Comparison of ENCODE assay signal across 18 mouse cellular contexts in genomic region chr13:97299877-97300873, GRCm38 (mm10). TPM values are rescaled to one million over a fixed set of nuclear protein-coding genes. Genes with fewer than 3 reads are reported as not detected.
A peak's percentile ranks its signal among the peaks of the same experiment; 100 is the strongest.
DNase-seq lines count a peak whose midpoint lies in the region; ATAC-seq and TF ChIP-seq lines count a peak whose summit lies in the region.
"Had no signal": no experiment of that assay in that cellular context is flagged by ENCODE, and none has a peak within 500 bp of the region (broad histone marks: within the 10 kb centered on the region; RNA-seq: fewer than 3 reads in every experiment).

No protein-coding gene starts in this region.

- ATAC-seq in lung, embryonic 14.5 days (ENCODE audit: insufficient read depth) = peak; percentile 78
- ATAC-seq in liver, embryonic 15.5 days (ENCODE audit: insufficient read depth) = peak; percentile 78
- ATAC-seq in stomach, postnatal 0 days (ENCODE audit: low FRiP score, low TSS enrichment) = peak; percentile 90
- no peak for ATAC-seq in megakaryocyte-erythroid progenitor cell, adult 5-6 weeks (replicated peaks; ENCODE audit: low FRiP score, low TSS enrichment, poor library complexity, severe bottlenecking)
- ATAC-seq: inflammation-experienced regulatory T-cells, adult 6 months; midbrain, embryonic 15.5 days had no signal

- H3K27ac ChIP-seq in lung, embryonic 14.5 days (ENCODE audit: low read depth) = peak overlapping the region; percentile 84
- H3K27ac ChIP-seq in liver, embryonic 15.5 days (replicated peaks) = peak overlapping the region; percentile 81
- H3K27ac ChIP-seq in stomach, postnatal 0 days (replicated peaks) = peak overlapping the region; percentile 69
- H3K27ac ChIP-seq: limb, embryonic 15.5 days; midbrain, embryonic 15.5 days; neural tube, embryonic 13.5 days had no signal

- no peaks in the 10 kb centered on the region for H3K9me3 ChIP-seq in lung, embryonic 14.5 days (ENCODE audit: low read depth, low read length)
- no peaks in the 10 kb centered on the region for H3K9me3 ChIP-seq in liver, embryonic 15.5 days (replicated peaks)
- no peaks in the 10 kb centered on the region for H3K9me3 ChIP-seq in stomach, postnatal 0 days (ENCODE audit: control insufficient read depth, low read length)
- H3K9me3 ChIP-seq: limb, embryonic 15.5 days; midbrain, embryonic 15.5 days; neural tube, embryonic 13.5 days had no signal

- 0 out of 2 replicates have a peak, but pooled peaks cover 4% of the 10 kb centered on the region for H3K4me1 ChIP-seq in lung, embryonic 14.5 days (ENCODE audit: insufficient read depth)
- H3K4me1 ChIP-seq in liver, embryonic 15.5 days (replicated peaks) = 0 out of 2 replicates have a peak, but pooled peaks cover 7% of the 10 kb centered on the region
- H3K4me1 ChIP-seq in stomach, postnatal 0 days (replicated peaks; ENCODE audit: control insufficient read depth, insufficient read depth) = no peaks in the 10 kb centered on the region
- H3K4me1 ChIP-seq: limb, embryonic 15.5 days; midbrain, embryonic 15.5 days had no signal

- TF ChIP-seq CTCF in lung, embryonic 14.5 days (IDR thresholded peaks at IDR 0.05; ENCODE audit: low read depth) = no peak
- 0 out of 2 replicates have a peak, but pooled peaks have one; percentile 2 for TF ChIP-seq CTCF in stomach, postnatal 0 days (IDR thresholded peaks at IDR 0.05; ENCODE audit: low read depth)

- peak overlapping the region; percentile 29; the same call in 1 of the 2 replicates for H3K4me2 ChIP-seq in lung, embryonic 14.5 days
- no peak overlapping the region; the same call in 1 of the 2 replicates for H3K4me2 ChIP-seq in liver, embryonic 15.5 days
- H3K4me2 ChIP-seq in stomach, postnatal 0 days (replicated peaks; ENCODE audit: low read depth) = no peak overlapping the region
- H3K4me2 ChIP-seq: limb, embryonic 15.5 days; midbrain, embryonic 15.5 days; neural tube, embryonic 13.5 days had no signal

- peak; percentile 56 for DNase-seq in lung, embryonic 14.5 days
- no peak for DNase-seq in lung, postnatal 14 days
- DNase-seq in kidney, postnatal 14 days = peak; percentile 81
- DNase-seq in stomach, postnatal 0 days (ENCODE audit: low spot score) = peak; percentile 84
- no peak for DNase-seq in thymus, postnatal 36 days
- no peak for DNase-seq in adrenal gland, postnatal 36 days
- DNase-seq: cerebellum, adult 8-10 months; embryo, embryonic 11 days; heart, postnatal 14 days; retina, postnatal 1 day; thymus, postnatal 14 days had no signal

- H3K4me3 ChIP-seq in lung, embryonic 14.5 days (ENCODE audit: low read depth, low read length) = no peak overlapping the region
- H3K4me3 ChIP-seq in liver, embryonic 15.5 days (replicated peaks) = no peak overlapping the region
- H3K4me3 ChIP-seq in stomach, postnatal 0 days (ENCODE audit: low read depth, low read length) = no peak overlapping the region
- H3K4me3 ChIP-seq: erythroblast, embryonic 14.5 days; limb, embryonic 15.5 days; midbrain, embryonic 15.5 days; neural tube, embryonic 13.5 days had no signal

- H3K27me3 ChIP-seq in lung, embryonic 14.5 days (ENCODE audit: insufficient read depth, low read length) = no peaks in the 10 kb centered on the region
- H3K27me3 ChIP-seq in liver, embryonic 15.5 days = no peaks in the 10 kb centered on the region
- H3K27me3 ChIP-seq in stomach, postnatal 0 days (ENCODE audit: control insufficient read depth, insufficient read depth, low read length) = no peaks in the 10 kb centered on the region
- H3K27me3 ChIP-seq: limb, embryonic 15.5 days; midbrain, embryonic 15.5 days; neural tube, embryonic 13.5 days had no signal

- no peaks in the 10 kb centered on the region for H3K36me3 ChIP-seq in lung, embryonic 14.5 days (ENCODE audit: insufficient read depth)
- H3K36me3 ChIP-seq in liver, embryonic 15.5 days (replicated peaks) = no peaks in the 10 kb centered on the region
- no peaks in the 10 kb centered on the region for H3K36me3 ChIP-seq in stomach, postnatal 0 days (ENCODE audit: control insufficient read depth, insufficient read depth, low read length)
- H3K36me3 ChIP-seq: limb, embryonic 15.5 days; midbrain, embryonic 15.5 days; neural tube, embryonic 13.5 days had no signal

- no peak overlapping the region for H3K9ac ChIP-seq in lung, embryonic 14.5 days
- H3K9ac ChIP-seq in liver, embryonic 15.5 days = no peak overlapping the region
- H3K9ac ChIP-seq in stomach, postnatal 0 days (ENCODE audit: low read length) = no peak overlapping the region
- H3K9ac ChIP-seq: limb, embryonic 15.5 days; midbrain, embryonic 15.5 days; neural tube, embryonic 13.5 days had no signal

- 59% methylated on average over 12 of the region's 12 CpGs for WGBS in lung, embryonic 14.5 days
- 58% methylated on average over 12 of the region's 12 CpGs for WGBS in liver, embryonic 15.5 days (ENCODE audit: insufficient replicate concordance)
- 61% methylated on average over 12 of the region's 12 CpGs for WGBS in stomach, postnatal 0 days

- no peak for TF ChIP-seq EP300 in stomach, postnatal 0 days (optimal IDR thresholded peaks at IDR 0.05)

RNA-seq across cellular contexts. Expression of gene Enc1, which starts 59.3 kb away (rescaled TPM):
- polyA plus RNA-seq in lung, embryonic 14.5 days (2014; fragmentation: Nextera tagmentation; extraction: Ambion mirVana) = 14.0 and 14.1 TPM in 2 replicates
- 0.55 and 0.67 TPM in 2 replicates for polyA plus RNA-seq in liver, embryonic 15.5 days (2015; fragmentation: Nextera tagmentation; extraction: Ambion mirVana)
- polyA plus RNA-seq in stomach, postnatal 0 days (2015; fragmentation: Nextera tagmentation; extraction: Ambion mirVana) = 3.3 and 3.5 TPM in 2 replicates
- total RNA-seq in megakaryocyte-erythroid progenitor cell, adult 5-6 weeks (2014; fragmentation: Nextera tagmentation) = 2.1 and 3.9 TPM in 2 replicates
- total RNA-seq in megakaryocyte-erythroid progenitor cell, adult 5-6 weeks (2017) = 3.9 and 4.6 TPM in 2 replicates
- total RNA-seq in adrenal gland, postnatal 36 days (2021) = 10 to 100 TPM in 1 of 2 experiments, 1 to 10 TPM in 1; 8.3 to 10.2 TPM

Comparison
In these comparisons a context has a peak if more than half of its experiments do, and no peak if none do; other contexts are left out.
1. DNase-seq: peak in lung, embryonic 14.5 days (single experiment), kidney, postnatal 14 days (single experiment) and stomach, postnatal 0 days (single experiment); none in lung, postnatal 14 days (single experiment), thymus, postnatal 36 days (0 of 2) and adrenal gland, postnatal 36 days (0 of 2).
2. Peak in every context shown above with its lines, with median percentiles within 50 percentile points of each other: H3K27ac ChIP-seq.